In the genomic region with DNA sequence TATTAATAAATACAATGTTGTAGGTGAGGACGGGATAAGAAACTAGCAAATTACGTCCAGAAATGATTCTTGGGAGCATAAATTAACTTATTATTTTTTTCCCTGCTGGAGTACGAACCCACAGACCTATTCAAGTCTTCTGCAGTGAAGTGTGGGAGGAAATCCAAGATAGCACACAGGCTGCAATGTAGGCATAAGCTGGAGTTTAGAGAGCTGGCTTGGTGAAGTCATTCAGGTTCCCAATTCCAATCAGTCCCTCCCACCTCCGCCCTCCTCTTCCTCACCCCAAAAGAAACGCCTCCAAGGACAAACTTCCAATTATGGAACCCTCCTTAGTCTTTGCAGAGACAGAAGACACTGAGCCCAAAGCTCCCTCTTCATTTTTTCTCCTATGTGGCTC, we compare ENCODE assay signal across 8 mouse cellular contexts. TPM values are rescaled to one million over a fixed set of nuclear protein-coding genes. Genes with fewer than 3 reads are reported as not detected.
DNase-seq lines count a peak whose midpoint lies in the region; ATAC-seq lines count a peak whose summit lies in the region.

No protein-coding gene starts in this region.

- H3K27ac ChIP-seq in hindbrain, embryonic 12.5 days = no peak overlapping the region
- no peak overlapping the region for H3K27ac ChIP-seq in midbrain, embryonic 16.5 days (ENCODE audit: low read length)
- H3K27ac ChIP-seq in liver, embryonic 11.5 days (ENCODE audit: low read depth, low read length) = no peak overlapping the region

- WGBS in hindbrain, embryonic 12.5 days = 66% methylated on average over 5 of the region's 5 CpGs
- 72% methylated on average over 5 of the region's 5 CpGs for WGBS in midbrain, embryonic 16.5 days
- WGBS in liver, embryonic 11.5 days = 61% methylated on average over 5 of the region's 5 CpGs

- no peak overlapping the region for H3K4me3 ChIP-seq in hindbrain, embryonic 12.5 days
- peak overlapping the region; percentile 41; the same call in 1 of the 2 replicates for H3K4me3 ChIP-seq in midbrain, embryonic 16.5 days (ENCODE audit: low read depth, low read length)
- H3K4me3 ChIP-seq in liver, embryonic 11.5 days (ENCODE audit: low read depth, low read length) = no peak overlapping the region

- H3K9ac ChIP-seq in hindbrain, embryonic 12.5 days = no peak overlapping the region
- H3K9ac ChIP-seq in midbrain, embryonic 16.5 days (ENCODE audit: low read depth, low read length) = no peak overlapping the region
- H3K9ac ChIP-seq in liver, embryonic 11.5 days (ENCODE audit: low read depth, low read length) = no peak overlapping the region

- peaks cover 12% of the 10 kb centered on the region for H3K27me3 ChIP-seq in hindbrain, embryonic 12.5 days
- H3K27me3 ChIP-seq in midbrain, embryonic 16.5 days (ENCODE audit: control insufficient read depth, insufficient read depth, low read depth, low read length) = peaks cover 11% of the 10 kb centered on the region
- peaks cover 10% of the 10 kb centered on the region for H3K27me3 ChIP-seq in liver, embryonic 11.5 days (replicated peaks; ENCODE audit: control insufficient read depth, insufficient read depth, low read length)

- H3K36me3 ChIP-seq in hindbrain, embryonic 12.5 days = no peaks in the 10 kb centered on the region
- H3K36me3 ChIP-seq in midbrain, embryonic 16.5 days (ENCODE audit: control insufficient read depth, insufficient read depth, low read length) = no peaks in the 10 kb centered on the region
- H3K36me3 ChIP-seq in liver, embryonic 11.5 days (ENCODE audit: control insufficient read depth, insufficient read depth, low read length) = no peaks in the 10 kb centered on the region

- H3K4me2 ChIP-seq in hindbrain, embryonic 12.5 days (replicated peaks) = peak overlapping the region; percentile 63
- peak overlapping the region; percentile 91 for H3K4me2 ChIP-seq in midbrain, embryonic 16.5 days (ENCODE audit: low read length)
- H3K4me2 ChIP-seq in liver, embryonic 11.5 days = no peak overlapping the region; the same call in 1 of the 2 replicates

- no peak for ATAC-seq in hindbrain, embryonic 12.5 days (ENCODE audit: low FRiP score)
- no peak for ATAC-seq in midbrain, embryonic 16.5 days
- no peak for ATAC-seq in liver, embryonic 11.5 days (replicated peaks; ENCODE audit: low FRiP score)

- no peaks in the 10 kb centered on the region for H3K9me3 ChIP-seq in hindbrain, embryonic 12.5 days (replicated peaks)
- H3K9me3 ChIP-seq in midbrain, embryonic 16.5 days (replicated peaks; ENCODE audit: control insufficient read depth, low read length, poor library complexity, severe bottlenecking) = no peaks in the 10 kb centered on the region
- no peaks in the 10 kb centered on the region for H3K9me3 ChIP-seq in liver, embryonic 11.5 days (ENCODE audit: control insufficient read depth, low read length)

- peak; percentile 44 to 45 for DNase-seq in frontal cortex, adult 2 months (ENCODE audit: extremely low spot score in 1 of 2, low spot score in 1 of 2)
- no peak for DNase-seq in frontal cortex, postnatal 14 days (ENCODE audit: low spot score in 2 of 2)
- peak; percentile 11 to 75 for DNase-seq in left cerebral cortex, postnatal 25 days (ENCODE audit: low spot score in 2 of 2)
- no peak for DNase-seq in left cerebral cortex, postnatal 10 days (ENCODE audit: extremely low spot score in 1 of 2, low spot score in 2 of 2)
- DNase-seq in liver, embryonic 11.5 days (ENCODE audit: low spot score) = no peak
- DNase-seq in thymus, postnatal 0 days (ENCODE audit: low spot score) = no peak

- intact Hi-C loops in left cerebral cortex, postnatal 25 days (cut with DNase I) = loop anchor here (2.0 kb wide), 3 partner anchors 26 to 82 kb away; partner anchors contain the start of gene Kdelc2
- intact Hi-C loops in left cerebral cortex, postnatal 10 days (cut with DNase I) = no loop called here

- no peaks in the 10 kb centered on the region for H3K4me1 ChIP-seq in hindbrain, embryonic 12.5 days
- H3K4me1 ChIP-seq in midbrain, embryonic 16.5 days (ENCODE audit: control insufficient read depth, insufficient read depth, low read length) = peaks cover 9% of the 10 kb centered on the region
- no peaks in the 10 kb centered on the region for H3K4me1 ChIP-seq in liver, embryonic 11.5 days (replicated peaks; ENCODE audit: control insufficient read depth, insufficient read depth, low read length)

RNA-seq across cellular contexts. Expression of gene Exph5, which starts 0.9 kb away (rescaled TPM):
- 3.4 and 4.0 TPM in 2 replicates for polyA plus RNA-seq in frontal cortex, adult 2 months (2012; rRNA removed)
- 10 to 100 TPM; 26.1 to 27.9 TPM for total RNA-seq in left cerebral cortex, postnatal 25 days (2021)
- 1 to 10 TPM; 6.6 to 7.9 TPM for total RNA-seq in left cerebral cortex, postnatal 10 days (2021)
- 0.49 and 0.76 TPM in 2 replicates for polyA plus RNA-seq in hindbrain, embryonic 12.5 days (2016; fragmentation: Nextera tagmentation; extraction: Ambion mirVana)
- polyA plus RNA-seq in midbrain, embryonic 16.5 days (2015; fragmentation: Nextera tagmentation; extraction: Ambion mirVana) = 0.27 and 0.39 TPM in 2 replicates
- 0.41 and 0.91 TPM in 2 replicates for polyA plus RNA-seq in liver, embryonic 11.5 days (2014; fragmentation: Nextera tagmentation; extraction: Ambion mirVana)
- 0.46 and 0.49 TPM in 2 replicates for polyA plus RNA-seq in thymus, postnatal 0 days (2015; fragmentation: Nextera tagmentation; extraction: Ambion mirVana)

RNA-seq across cellular contexts. Expression of gene Ddx10, which starts 54.6 kb away (rescaled TPM):
- 12.0 and 12.6 TPM in 2 replicates for polyA plus RNA-seq in frontal cortex, adult 2 months (2012; rRNA removed)
- total RNA-seq in left cerebral cortex, postnatal 25 days (2021) = 10 to 100 TPM; 21.7 to 22.1 TPM
- total RNA-seq in left cerebral cortex, postnatal 10 days (2021) = 10 to 100 TPM; 22.1 to 22.7 TPM
- 28.1 and 28.5 TPM in 2 replicates for polyA plus RNA-seq in hindbrain, embryonic 12.5 days (2016; fragmentation: Nextera tagmentation; extraction: Ambion mirVana)
- polyA plus RNA-seq in midbrain, embryonic 16.5 days (2015; fragmentation: Nextera tagmentation; extraction: Ambion mirVana) = 24.8 and 25.6 TPM in 2 replicates
- 36.9 and 43.5 TPM in 2 replicates for polyA plus RNA-seq in liver, embryonic 11.5 days (2014; fragmentation: Nextera tagmentation; extraction: Ambion mirVana)
- polyA plus RNA-seq in thymus, postnatal 0 days (2015; fragmentation: Nextera tagmentation; extraction: Ambion mirVana) = 43.0 and 43.2 TPM in 2 replicates

Comparison
In these comparisons a context has a peak if more than half of its experiments do, and no peak if none do; other contexts are left out.
1. DNase-seq: peak in frontal cortex, adult 2 months (2 of 2) and left cerebral cortex, postnatal 25 days (2 of 2); none in frontal cortex, postnatal 14 days (0 of 2), left cerebral cortex, postnatal 10 days (0 of 2), liver, embryonic 11.5 days (single experiment) and thymus, postnatal 0 days (single experiment).